Mouse (Mus musculus): ENCODE results near the gene S1pr4. TPM values are rescaled to one million over a fixed set of nuclear protein-coding genes. Genes with fewer than 3 reads are reported as not detected.

S1pr4 gene
- total RNA-seq, 2 experiments from 2014 or later: 0.97 to 1.2 TPM

GRCm38 (mm10) chr10:81517227-81517626, 17.3 kb upstream of the S1pr4 start:
- intact Hi-C loops (cut with DNase I): loop anchor here (5.0 kb wide), 1 partner anchor 35 kb away; no protein-coding TSS in a partner anchor

GRCm38 (mm10) chr10:81513798-81514197, 13.9 kb upstream of the S1pr4 start:
- no peak for DNase-seq
- Histone ChIP-seq H3K4me3 (no peak overlapping the region), H3K27ac (no peak overlapping the region)
- intact Hi-C loops (cut with DNase I): no loop called here
- TF ChIP-seq CTCF (IDR thresholded peaks at IDR 0.05): peak; percentile 9; the same call in 1 of the 2 replicates

More at GRCm38 (mm10) chr10:81517227-81517626, 17.3 kb upstream of the S1pr4 start:
- TF ChIP-seq CTCF (IDR thresholded peaks at IDR 0.05): no peak
- no peak overlapping the region for H3K27ac ChIP-seq
- DNase-seq: no peak
- H3K4me3 ChIP-seq: no peak overlapping the region

DNA sequence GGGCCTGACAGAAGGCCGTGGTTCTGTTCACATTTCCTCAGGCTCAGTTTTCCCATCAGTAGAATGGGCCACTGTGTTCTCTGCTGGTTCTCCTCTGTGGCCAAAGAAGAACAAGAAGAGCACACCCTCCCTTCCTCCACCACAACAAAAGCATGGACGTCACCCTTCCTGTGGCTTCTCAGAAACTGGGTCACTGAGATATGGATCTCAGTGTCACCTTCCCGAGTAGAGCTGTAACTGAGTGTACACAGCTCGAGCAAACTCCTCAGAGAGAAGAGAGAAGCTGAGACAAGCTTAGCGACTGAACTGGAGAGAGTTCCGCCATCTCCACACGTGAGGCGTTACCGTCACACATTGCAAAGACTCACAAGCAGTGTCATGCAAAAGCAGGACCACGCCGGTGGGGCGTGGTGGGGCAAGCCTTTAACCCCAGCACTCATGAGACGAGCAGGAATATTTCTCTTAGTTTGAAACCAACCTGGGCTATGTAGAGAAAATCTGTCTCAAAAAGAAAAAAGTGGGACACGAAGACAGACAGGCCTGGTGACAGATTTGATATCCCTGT, 10.4 kb upstream of the S1pr4 start:
- TF ChIP-seq CTCF (IDR thresholded peaks at IDR 0.05): no peak
- intact Hi-C loops (cut with DNase I): no loop called here
- DNase-seq: no peak
- H3K27ac ChIP-seq: no peak overlapping the region
- no peak overlapping the region for H3K4me3 ChIP-seq

DNA sequence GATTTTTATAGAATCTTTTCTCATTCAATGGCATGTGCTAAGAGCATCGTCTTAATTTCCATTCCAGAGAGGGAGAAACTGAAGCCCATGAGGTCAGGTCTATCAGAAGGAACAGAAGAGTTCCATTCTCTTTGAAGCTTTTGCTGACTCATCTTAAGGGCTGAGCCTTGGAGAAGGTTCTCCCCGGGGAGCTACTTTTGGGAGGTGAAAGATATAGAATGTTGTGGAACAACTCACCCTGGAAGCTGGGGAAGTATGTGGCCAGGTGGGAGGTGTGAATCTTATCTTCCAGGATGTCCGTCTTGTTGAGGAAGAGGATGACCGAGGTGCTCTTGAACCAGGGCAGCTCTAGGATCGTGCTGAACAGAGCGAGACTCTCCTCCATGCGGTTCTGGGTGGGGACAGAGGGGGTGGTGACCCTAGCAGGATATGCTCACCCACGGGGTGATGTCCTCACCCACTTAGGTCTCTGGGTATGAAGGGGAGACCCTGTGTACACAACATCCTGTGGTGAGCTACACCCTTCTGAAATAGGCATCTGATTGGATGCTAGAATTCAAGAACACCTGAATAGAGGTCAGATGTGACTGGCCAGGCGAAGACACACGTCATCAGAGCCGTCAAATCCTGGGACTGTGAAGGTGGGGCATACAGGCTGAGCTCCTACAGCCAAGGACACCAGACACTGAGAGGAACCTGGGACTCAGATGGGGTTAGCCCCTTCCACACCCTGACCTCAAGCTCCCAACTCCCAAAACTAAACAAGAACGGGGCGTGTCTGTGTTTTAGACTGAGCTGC, 8.0 kb upstream of the S1pr4 start:
- no peak for TF ChIP-seq CTCF (IDR thresholded peaks at IDR 0.05)
- Histone ChIP-seq H3K4me3 (no peak overlapping the region), H3K27ac (no peak overlapping the region)
- DNase-seq: no peak
- intact Hi-C loops (cut with DNase I): loop anchor here (10.0 kb wide), 1 partner anchor 667 kb away; no protein-coding TSS in a partner anchor

DNA sequence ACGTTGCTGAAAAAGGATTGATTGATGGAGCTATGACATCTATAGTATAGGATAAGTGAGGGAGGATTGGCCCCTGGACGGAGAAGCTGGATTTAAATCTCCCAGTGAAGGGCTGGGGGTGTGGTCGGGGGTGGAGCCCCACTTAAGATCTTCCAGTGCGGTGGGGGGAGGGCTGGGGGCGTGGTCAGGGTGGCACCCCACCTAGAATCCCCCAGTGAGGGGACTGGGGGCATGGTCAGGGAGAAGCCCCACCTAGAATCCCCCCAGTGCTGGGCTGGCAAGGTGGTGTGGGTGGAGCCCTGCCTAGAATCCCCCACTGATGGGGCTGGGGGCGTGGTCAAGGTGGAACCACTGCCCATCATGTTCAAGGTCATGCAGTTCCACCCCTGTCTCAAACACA, 7.2 kb upstream of the S1pr4 start:
- no peak overlapping the region for H3K27ac ChIP-seq
- TF ChIP-seq CTCF (IDR thresholded peaks at IDR 0.05): no peak
- intact Hi-C loops (cut with DNase I): loop anchor here (10.0 kb wide), 1 partner anchor 668 kb away; no protein-coding TSS in a partner anchor
- no peak overlapping the region for H3K4me3 ChIP-seq
- DNase-seq: no peak

DNA sequence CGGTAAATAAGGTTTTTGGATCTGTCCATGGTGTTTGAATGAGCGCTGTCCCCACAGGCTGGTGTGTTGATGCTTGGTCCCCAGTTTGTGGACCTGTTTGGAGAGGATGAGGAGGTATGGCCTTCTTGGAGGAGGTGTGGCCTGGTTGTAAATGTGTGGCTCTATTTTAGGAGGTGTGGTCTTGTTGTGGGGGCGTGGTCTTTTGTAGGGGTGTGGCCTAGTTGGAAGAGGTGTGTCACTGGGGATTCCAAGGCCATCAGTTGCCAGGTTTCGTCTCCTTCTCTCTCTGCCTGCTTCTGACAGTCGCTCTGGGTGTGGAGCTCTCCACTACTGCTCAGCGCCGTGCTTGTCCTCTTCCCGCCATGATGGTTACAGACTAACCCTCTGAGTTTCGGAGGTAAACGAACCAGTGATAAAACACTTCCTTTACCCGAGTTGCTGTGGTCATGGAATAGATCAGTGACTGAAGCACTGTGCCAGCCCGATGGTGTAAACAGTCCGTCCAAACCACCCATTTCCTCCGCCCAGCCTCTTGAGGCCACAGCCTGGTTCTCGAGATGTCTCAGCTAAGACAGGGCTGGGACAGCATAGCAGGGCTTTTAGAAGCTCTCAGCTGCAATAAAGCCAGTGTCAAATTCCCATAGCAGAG, 5.2 kb upstream of the S1pr4 start:
- intact Hi-C loops (cut with DNase I): loop anchor here (10.0 kb wide), 1 partner anchor 670 kb away; no protein-coding TSS in a partner anchor
- Histone ChIP-seq H3K27ac (no peak overlapping the region), H3K4me3 (no peak overlapping the region)
- no peak for DNase-seq
- TF ChIP-seq CTCF (IDR thresholded peaks at IDR 0.05): no peak

- intact Hi-C loops (cut with DNase I): loop anchor here (1.0 to 10.0 kb wide), 4 partner anchors 25 to 672 kb away; no protein-coding TSS in a partner anchor
- H3K4me3 ChIP-seq: peak overlapping the region; percentile 69
- TF ChIP-seq CTCF (IDR thresholded peaks at IDR 0.05): peak; percentile 100; the same call in 1 of the 2 replicates
- DNase-seq: peak; percentile 91
- H3K27ac ChIP-seq: peak overlapping the region; percentile 44
Observed at GRCm38 (mm10) chr10:81502658-81503057, 2.7 kb upstream of the S1pr4 start.

GRCm38 (mm10) chr10:81501863-81502262, 1.9 kb upstream of the S1pr4 start:
- DNase-seq: no peak
- Histone ChIP-seq H3K27ac (no peak overlapping the region), H3K4me3 (no peak overlapping the region)
- TF ChIP-seq CTCF (IDR thresholded peaks at IDR 0.05): no peak
- intact Hi-C loops (cut with DNase I): loop anchor here (1.0 to 10.0 kb wide), 3 partner anchors 25 to 673 kb away; no protein-coding TSS in a partner anchor

DNA sequence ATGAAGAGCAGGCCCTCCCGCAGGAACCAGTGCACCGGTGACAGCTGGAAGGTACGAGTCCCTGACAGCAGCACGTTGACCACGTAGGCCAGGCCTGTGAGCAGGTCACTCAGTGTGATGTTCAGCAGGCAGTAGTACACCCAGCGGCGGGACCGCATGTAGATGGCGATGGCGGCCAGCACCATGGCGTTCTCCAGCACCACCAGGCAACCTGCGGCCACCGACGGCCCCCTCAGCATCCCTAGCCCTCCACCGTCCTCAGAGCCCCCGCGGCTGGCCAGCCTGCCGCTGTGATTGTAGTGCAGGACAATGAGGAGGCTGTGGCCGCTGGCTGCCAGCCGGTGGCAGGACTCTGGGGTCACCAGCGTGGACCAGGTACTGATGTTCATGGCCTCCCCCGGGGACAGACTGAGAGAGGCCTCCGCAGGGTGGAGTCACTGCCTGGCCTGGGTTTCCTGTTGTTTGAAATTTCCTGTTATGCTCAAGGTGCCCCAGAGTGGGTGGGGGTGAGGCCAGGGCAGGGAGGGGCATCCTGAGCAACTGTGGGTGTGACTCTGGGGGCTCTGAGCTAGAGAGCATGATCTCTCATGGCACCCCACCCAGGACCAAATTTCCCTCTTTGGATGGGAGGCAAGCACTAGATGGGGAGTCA, 556 bp downstream of the S1pr4 start:
- peak overlapping the region; percentile 95 for H3K27ac ChIP-seq
- intact Hi-C loops (cut with DNase I): loop anchor here (5.0 kb wide), 1 partner anchor 43 kb away; no protein-coding TSS in a partner anchor
- no peak for TF ChIP-seq CTCF (IDR thresholded peaks at IDR 0.05)
- peak overlapping the region; percentile 91 for H3K4me3 ChIP-seq
- peak; percentile 53 for DNase-seq

GRCm38 (mm10) chr10:81498316-81499249, 1.3 kb downstream of the S1pr4 start:
- Histone ChIP-seq H3K4me3 (peak overlapping the region; percentile 91), H3K27ac (peak overlapping the region; percentile 95)
- DNase-seq: no peak
- intact Hi-C loops (cut with DNase I): loop anchor here (5.0 kb wide), 1 partner anchor 44 kb away; no protein-coding TSS in a partner anchor
- TF ChIP-seq CTCF (IDR thresholded peaks at IDR 0.05): no peak
